Mouse (Mus musculus) midbrain, postnatal 0 days (tissue): ENCODE results near the gene Gm26661. TPM values are rescaled to one million over a fixed set of nuclear protein-coding genes. Genes with fewer than 3 reads are reported as not detected.

Experiments
- ATAC-seq: fragments of 200-750 bp; cut with Nextera tagmentation; 2 replicates; pipeline ENCODE4 v1.8.0; 2017; ENCODE audit warnings: moderate number of reproducible peaks, mild to moderate bottlenecking, moderate TSS enrichment, moderate library complexity; ENCODE audit not compliant: low FRiP score
- DNase-seq: peaks from one replicate; pipeline ENCODE4 v3.0.0-alpha.2; 2015; ENCODE audit warnings: low spot score
- H3K27ac ChIP-seq: fragments of 300-500 bp; sonication (generic); 2 replicates; pipeline ENCODE4 v1.5.1; 2014; ENCODE audit warnings: low read depth, mild to moderate bottlenecking, low read length, mixed read lengths
- H3K27me3 ChIP-seq: fragments of 300-500 bp; sonication (generic); 2 replicates; pipeline ENCODE4 v1.6.1; 2014; ENCODE audit warnings: low read length, control low read depth, mixed read lengths; ENCODE audit not compliant: insufficient read depth
- H3K36me3 ChIP-seq: fragments of 300-500 bp; sonication (generic); 2 replicates; pipeline ENCODE4 v1.6.1; 2014; ENCODE audit warnings: low read length, control low read depth, mixed read lengths; ENCODE audit not compliant: insufficient read depth
- H3K4me1 ChIP-seq: fragments of 300-500 bp; sonication (generic); 2 replicates; pipeline ENCODE4 v1.6.1; 2014; ENCODE audit warnings: mild to moderate bottlenecking, control low read depth, antibody characterized with exemption, low read length, mixed read lengths; ENCODE audit not compliant: insufficient read depth
- H3K4me2 ChIP-seq: fragments of 300-500 bp; sonication (generic); 2 replicates; pipeline ENCODE4 v1.6.1; 2014; ENCODE audit warnings: low read depth, mild to moderate bottlenecking, low read length, mixed read lengths; ENCODE audit not compliant: poor library complexity, severe bottlenecking
- H3K4me3 ChIP-seq: fragments of 300-500 bp; sonication (generic); 2 replicates; pipeline ENCODE4 v1.5.1; 2014; ENCODE audit warnings: low read depth, mild to moderate bottlenecking, low read length, moderate library complexity
- H3K9ac ChIP-seq: fragments of 300-500 bp; sonication (generic); replicated peaks from 2 replicates; pipeline ENCODE4 v1.6.1; 2014; ENCODE audit warnings: mild to moderate bottlenecking, low read length, moderate library complexity, mixed read lengths; ENCODE audit not compliant: poor library complexity, severe bottlenecking
- H3K9me3 ChIP-seq: fragments of 300-500 bp; sonication (generic); 2 replicates; pipeline ENCODE4 v1.6.1; 2016; ENCODE audit warnings: low read length, control low read depth
- CTCF ChIP-seq: IDR thresholded peaks from 2 replicates; pipeline ENCODE4 v1.5.1; 2016; ENCODE audit warnings: antibody characterized with exemption, mild to moderate bottlenecking
- WGBS: fragments of 180-500 bp; shearing (Covaris S2); extraction: QIAGEN DNeasy Blood & Tissue Kit; methylation state at CpG from one replicate; pipeline ENCODE4 v1.1.7; 2014; 5-methylcytosine and 5-hydroxymethylcytosine counted together
- polyA plus RNA-seq: library from polyadenylated mRNA; unstranded; fragments of >200 nt; fragmentation: Nextera tagmentation; extraction: Ambion mirVana; gene quantifications from 2 replicates; pipeline ENCODE4 v1.2.1, GENCODE M21; 2015
- total RNA-seq: library from RNA; depleted of rRNA; stranded (reverse); fragments of >200 nt; gene quantifications from 2 replicates; pipeline ENCODE4 v1.2.3, GENCODE M21; 2014

Gm26661 gene
- total and polyA plus RNA-seq, 2 experiments from 2014 or later: not detected

GRCm38 (mm10) chr14:7786073-7786472 is 5.3 kb upstream of the Gm26661 start:
- Histone ChIP-seq H3K4me3 (no peak overlapping the region), H3K4me2 (no peak overlapping the region), H3K36me3 (no peaks in the 10 kb centered on the region), H3K27me3 (no peaks in the 10 kb centered on the region), H3K27ac (no peak overlapping the region), H3K4me1 (0 out of 2 replicates have a peak, but pooled peaks cover 2% of the 10 kb centered on the region), H3K9ac (no peak overlapping the region), H3K9me3 (no peaks in the 10 kb centered on the region)
- 59% methylated on average over 13 of the region's 13 CpGs for WGBS
- no peak for DNase-seq
- no peak for TF ChIP-seq CTCF
- no peak for ATAC-seq

GRCm38 (mm10) chr14:7789266-7790030 is 1.9 kb upstream of the Gm26661 start:
- no peak overlapping the region for H3K4me2 ChIP-seq
- H3K9me3 ChIP-seq: no peaks in the 10 kb centered on the region
- 84% methylated on average over 7 of the region's 7 CpGs for WGBS
- no peak overlapping the region for H3K9ac ChIP-seq
- H3K36me3 ChIP-seq: no peaks in the 10 kb centered on the region
- no peaks in the 10 kb centered on the region for H3K27me3 ChIP-seq
- TF ChIP-seq CTCF: no peak
- no peak for ATAC-seq
- H3K27ac ChIP-seq: no peak overlapping the region
- 0 out of 2 replicates have a peak, but pooled peaks cover 2% of the 10 kb centered on the region for H3K4me1 ChIP-seq
- no peak for DNase-seq
- no peak overlapping the region for H3K4me3 ChIP-seq

- Histone ChIP-seq H3K4me3 (peak overlapping the region; percentile 51), H3K27ac (peak overlapping the region; percentile 43; the same call in 1 of the 2 replicates), H3K4me2 (peak overlapping the region; percentile 91), H3K36me3 (no peaks in the 10 kb centered on the region), H3K9me3 (no peaks in the 10 kb centered on the region), H3K27me3 (no peaks in the 10 kb centered on the region), H3K4me1 (0 out of 2 replicates have a peak, but pooled peaks cover 2% of the 10 kb centered on the region), H3K9ac (peak overlapping the region; percentile 59)
- 15% methylated on average over 19 of the region's 19 CpGs for WGBS
- DNase-seq (no peak), ATAC-seq (no peak)
- TF ChIP-seq CTCF: no peak
Measured at GRCm38 (mm10) chr14:7791061-7791531, 291 bp upstream of the Gm26661 start.

- no peaks in the 10 kb centered on the region for H3K9me3 ChIP-seq
- no peak for DNase-seq
Measured at GRCm38 (mm10) chr14:7795961-7796360, 4.6 kb downstream of the Gm26661 start.

GRCm38 (mm10) chr14:7800611-7801010 is 9.2 kb downstream of the Gm26661 start:
- H3K27me3 ChIP-seq: no peaks in the 10 kb centered on the region
- no peaks in the 10 kb centered on the region for H3K9me3 ChIP-seq
- H3K4me1 ChIP-seq: no peaks in the 10 kb centered on the region
- no peak overlapping the region for H3K9ac ChIP-seq
- no peak overlapping the region for H3K27ac ChIP-seq
- no peak for TF ChIP-seq CTCF
- H3K36me3 ChIP-seq: no peaks in the 10 kb centered on the region
- DNase-seq: no peak
- ATAC-seq: no peak
- no peak overlapping the region for H3K4me3 ChIP-seq
- H3K4me2 ChIP-seq: no peak overlapping the region

More at GRCm38 (mm10) chr14:7795961-7796360, 4.6 kb downstream of the Gm26661 start:
- Histone ChIP-seq H3K27ac (no peak overlapping the region), H3K4me2 (no peak overlapping the region), H3K4me3 (no peak overlapping the region), H3K4me1 (0 out of 2 replicates have a peak, but pooled peaks cover 2% of the 10 kb centered on the region), H3K36me3 (no peaks in the 10 kb centered on the region), H3K27me3 (no peaks in the 10 kb centered on the region), H3K9ac (no peak overlapping the region)
- TF ChIP-seq CTCF: no peak
- no peak for ATAC-seq
- WGBS: 84% methylated on average over 4 of the region's 4 CpGs

- TF ChIP-seq CTCF: peak; percentile 76
- DNase-seq: peak; percentile 68
- no peak overlapping the region for H3K4me2 ChIP-seq
- H3K36me3 ChIP-seq: no peaks in the 10 kb centered on the region
- no peaks in the 10 kb centered on the region for H3K4me1 ChIP-seq
- H3K9me3 ChIP-seq: no peaks in the 10 kb centered on the region
- H3K27ac ChIP-seq: no peak overlapping the region
- H3K27me3 ChIP-seq: no peaks in the 10 kb centered on the region
- H3K4me3 ChIP-seq: no peak overlapping the region
- H3K9ac ChIP-seq: no peak overlapping the region
- no peak; the same call in 1 of the 2 replicates for ATAC-seq
- 7% methylated on average over 4 of the region's 4 CpGs for WGBS
Measured at GRCm38 (mm10) chr14:7801831-7802230, 10.4 kb downstream of the Gm26661 start.
